Mouse (Mus musculus): ENCODE results near the gene Dennd2c.

DNA sequence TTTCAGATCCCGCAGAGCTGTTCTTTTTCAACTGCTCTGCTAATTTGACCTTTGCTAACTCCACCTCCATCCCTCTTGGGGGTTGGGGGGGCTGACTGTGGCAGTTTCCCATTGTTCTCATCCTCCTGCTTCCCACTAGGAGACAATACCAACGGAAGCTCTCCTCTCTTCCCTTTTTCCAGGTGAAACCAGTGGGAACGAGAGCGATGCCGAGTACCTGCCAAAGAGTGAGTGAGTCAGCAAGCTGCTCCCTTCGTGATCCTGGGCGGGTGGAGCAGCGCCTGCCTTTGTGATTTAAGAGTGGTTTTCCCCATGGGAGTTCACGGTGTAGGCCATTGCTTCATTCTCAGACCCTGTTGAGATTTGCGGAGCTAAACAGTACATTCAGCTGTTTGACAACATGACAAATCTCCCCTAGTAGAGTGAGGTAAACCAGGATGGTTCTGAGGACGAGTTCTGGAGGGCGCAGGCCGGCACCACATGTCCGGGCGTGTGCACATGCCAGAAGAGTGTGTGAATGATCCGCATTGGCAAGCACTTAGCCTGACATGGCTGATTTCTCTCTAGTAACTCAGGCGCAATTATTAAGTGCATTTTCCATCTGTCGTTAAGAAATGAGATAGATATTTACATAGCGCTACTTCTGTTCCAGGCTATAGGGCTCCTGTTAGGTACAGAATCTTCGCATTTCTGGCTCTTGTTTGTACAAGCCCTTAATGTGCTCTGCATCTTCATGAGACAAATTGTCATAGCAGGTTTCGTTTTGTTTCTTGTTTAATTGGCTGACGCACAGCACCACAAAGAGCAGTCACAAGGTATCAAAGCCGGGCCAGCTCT lies 44.1 kb downstream of the Dennd2c start:
- TF ChIP-seq CTCF (IDR thresholded peaks at IDR 0.05; ENCODE audit: control insufficient read depth, insufficient read depth, insufficient read length) (no peak), USF1 (IDR thresholded peaks at IDR 0.05; ENCODE audit: low read depth) (no peak), MYOG (IDR thresholded peaks at IDR 0.05; ENCODE audit: control insufficient read depth, extremely low read depth, insufficient read length) (no peak)

Data from C2C12 (cell line).